Mouse (Mus musculus) stomach, embryonic 15.5 days (tissue): ENCODE results near the gene Camk1d. TPM values are rescaled to one million over a fixed set of nuclear protein-coding genes. Genes with fewer than 3 reads are reported as not detected.

Source experiments
- ATAC-seq: fragments of 200-750 bp; cut with Nextera tagmentation; 2 replicates; pipeline ENCODE4 v1.8.0; 2017; ENCODE audit warnings: low read depth, moderate number of reproducible peaks, moderate TSS enrichment; ENCODE audit not compliant: insufficient read depth, low FRiP score
- H3K27ac ChIP-seq: fragments of 300-500 bp; sonication (generic); 2 replicates; pipeline ENCODE4 v1.5.1; 2015; ENCODE audit warnings: mild to moderate bottlenecking, inconsistent platforms
- H3K27me3 ChIP-seq: fragments of 300-500 bp; sonication (generic); replicated peaks from 2 replicates; pipeline ENCODE4 v1.6.1; 2015; ENCODE audit warnings: inconsistent platforms
- H3K36me3 ChIP-seq: fragments of 300-500 bp; sonication (generic); 2 replicates; pipeline ENCODE4 v1.6.1; 2015; ENCODE audit warnings: inconsistent platforms
- H3K4me1 ChIP-seq: fragments of 300-500 bp; sonication (generic); 2 replicates; pipeline ENCODE4 v1.6.1; 2015; ENCODE audit warnings: inconsistent platforms
- H3K4me2 ChIP-seq: fragments of 300-500 bp; sonication (generic); 2 replicates; pipeline ENCODE4 v1.6.1; 2015; ENCODE audit warnings: mild to moderate bottlenecking, inconsistent platforms
- H3K4me3 ChIP-seq: fragments of 300-500 bp; sonication (generic); replicated peaks from 2 replicates; pipeline ENCODE4 v1.5.1; 2015; ENCODE audit warnings: inconsistent platforms
- H3K9ac ChIP-seq: fragments of 300-500 bp; sonication (generic); 2 replicates; pipeline ENCODE4 v1.6.1; 2015; ENCODE audit warnings: inconsistent platforms
- H3K9me3 ChIP-seq: fragments of 300-500 bp; sonication (generic); 2 replicates; pipeline ENCODE4 v1.6.1; 2016; ENCODE audit warnings: inconsistent platforms
- WGBS: fragments of 180-500 bp; shearing (Covaris S2); methylation state at CpG from one replicate; pipeline ENCODE4 v1.1.7; 2015; 5-methylcytosine and 5-hydroxymethylcytosine counted together
- polyA plus RNA-seq: library from polyadenylated mRNA; unstranded; fragments of >200 nt; fragmentation: Nextera tagmentation; extraction: Ambion mirVana; gene quantifications from 2 replicates; pipeline ENCODE4 v1.2.1, GENCODE M21; 2015

Gene Camk1d
- polyA plus RNA-seq, 1 experiment from 2014 or later = 18.4 TPM

DNA sequence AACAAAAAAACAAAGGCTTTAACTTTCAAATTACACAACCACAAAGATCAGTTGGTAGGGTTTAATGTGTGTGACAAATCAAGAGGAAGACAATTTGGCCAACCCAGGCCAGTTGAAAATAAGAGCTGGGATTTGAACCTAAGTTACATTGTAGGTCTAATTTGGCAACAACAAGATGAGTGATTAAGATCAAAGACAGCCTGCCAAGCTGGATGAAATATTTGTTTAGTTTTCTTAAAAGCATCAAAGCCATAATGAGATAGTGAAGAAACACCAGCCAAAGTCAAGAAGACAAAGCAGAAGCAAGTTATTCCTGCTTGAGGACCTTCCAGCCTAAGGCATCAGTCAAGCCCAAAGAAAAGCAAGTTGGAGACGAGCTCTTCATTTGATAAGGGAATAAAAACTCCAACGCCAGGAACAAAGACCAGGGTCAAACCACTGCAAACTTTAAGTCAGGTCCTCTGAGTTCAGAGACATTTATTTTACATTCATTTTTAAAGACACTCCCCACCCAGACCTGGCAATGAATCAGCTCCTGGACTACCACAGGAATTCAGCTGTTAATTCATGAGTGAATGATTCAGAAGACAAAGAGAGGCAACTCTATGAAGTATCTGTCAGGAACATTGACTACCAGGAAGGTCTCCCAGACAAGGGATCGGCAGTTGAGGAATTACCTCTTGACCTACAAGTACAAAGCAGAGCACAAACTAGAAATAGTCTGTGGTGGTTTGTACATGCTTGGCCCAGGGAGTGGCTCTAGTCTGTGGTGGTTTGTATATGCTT lies 19.2 kb upstream of the Camk1d start:
- Histone ChIP-seq H3K9ac (no peak overlapping the region), H3K27ac (no peak overlapping the region), H3K4me2 (no peak overlapping the region), H3K36me3 (no peaks in the 10 kb centered on the region), H3K27me3 (no peaks in the 10 kb centered on the region), H3K4me3 (no peak overlapping the region), H3K4me1 (peaks cover 9% of the 10 kb centered on the region; the same call in 1 of the 2 replicates), H3K9me3 (no peaks in the 10 kb centered on the region)
- no peak for ATAC-seq
- WGBS = 61% methylated on average over 3 of the region's 3 CpGs

DNA sequence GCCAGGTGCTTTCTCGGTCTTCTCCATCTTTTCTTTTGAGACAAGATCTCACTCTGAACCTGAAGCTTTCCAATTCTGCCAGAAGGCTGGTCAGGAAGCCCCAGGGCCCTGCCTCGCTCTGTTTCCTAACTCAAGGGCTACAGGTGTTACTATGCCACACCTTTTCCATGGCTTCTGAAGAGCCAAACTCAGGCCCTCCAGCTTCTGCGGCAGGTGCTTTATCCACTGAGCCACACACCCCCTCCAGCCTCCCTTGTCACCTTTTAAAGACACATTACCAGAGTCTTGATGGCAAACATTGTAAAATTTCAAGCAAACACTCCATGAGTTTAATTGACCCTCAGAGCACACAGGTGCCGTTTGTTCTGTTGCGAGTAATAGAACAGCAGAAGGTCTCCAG lies 17.7 kb upstream of the Camk1d start:
- Histone ChIP-seq H3K4me1 (peaks cover 9% of the 10 kb centered on the region; the same call in 1 of the 2 replicates), H3K36me3 (no peaks in the 10 kb centered on the region), H3K27me3 (no peaks in the 10 kb centered on the region), H3K4me2 (no peak overlapping the region), H3K4me3 (no peak overlapping the region), H3K27ac (no peak overlapping the region), H3K9me3 (no peaks in the 10 kb centered on the region), H3K9ac (no peak overlapping the region)
- 76% methylated on average over 5 of the region's 5 CpGs for WGBS
- no peak for ATAC-seq

- Histone ChIP-seq H3K4me1 (peaks cover 9% of the 10 kb centered on the region; the same call in 1 of the 2 replicates), H3K36me3 (no peaks in the 10 kb centered on the region), H3K27me3 (no peaks in the 10 kb centered on the region), H3K4me3 (no peak overlapping the region), H3K4me2 (0 out of 2 replicates have a peak overlapping the region, but pooled peaks have one; percentile 25), H3K9me3 (no peaks in the 10 kb centered on the region), H3K27ac (0 out of 2 replicates have a peak overlapping the region, but pooled peaks have one; percentile 44), H3K9ac (no peak overlapping the region)
- no peak for ATAC-seq
- WGBS = 46% methylated on average over 15 of the region's 15 CpGs
Measured at GRCm38 (mm10) chr2:5730364-5730792, 16.1 kb upstream of the Camk1d start.

DNA sequence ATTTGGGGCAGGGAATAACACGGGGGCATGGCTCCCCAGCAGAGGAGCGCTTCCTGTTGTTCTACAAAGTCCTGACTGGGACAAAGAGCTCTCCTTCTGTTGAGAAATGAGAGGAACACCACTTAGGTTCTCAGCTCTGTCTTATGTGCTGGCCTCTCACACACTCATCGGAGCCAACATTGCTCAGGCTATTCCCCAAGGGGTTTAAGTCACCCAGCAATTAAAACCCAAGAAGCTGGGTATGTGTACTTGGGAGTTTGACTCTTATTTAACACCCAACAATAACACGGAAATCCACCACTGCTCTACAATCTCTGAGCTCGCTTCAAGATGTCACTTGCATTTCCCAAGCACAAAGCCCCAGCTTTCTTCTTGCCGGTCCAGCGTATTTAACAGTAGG lies 15.6 kb upstream of the Camk1d start:
- Histone ChIP-seq H3K9ac (no peak overlapping the region), H3K27ac (0 out of 2 replicates have a peak overlapping the region, but pooled peaks have one; percentile 44), H3K27me3 (no peaks in the 10 kb centered on the region), H3K4me1 (peaks cover 9% of the 10 kb centered on the region; the same call in 1 of the 2 replicates), H3K36me3 (no peaks in the 10 kb centered on the region), H3K4me3 (no peak overlapping the region), H3K9me3 (no peaks in the 10 kb centered on the region), H3K4me2 (0 out of 2 replicates have a peak overlapping the region, but pooled peaks have one; percentile 25)
- WGBS = 60% methylated on average over 7 of the region's 7 CpGs
- ATAC-seq = no peak

DNA sequence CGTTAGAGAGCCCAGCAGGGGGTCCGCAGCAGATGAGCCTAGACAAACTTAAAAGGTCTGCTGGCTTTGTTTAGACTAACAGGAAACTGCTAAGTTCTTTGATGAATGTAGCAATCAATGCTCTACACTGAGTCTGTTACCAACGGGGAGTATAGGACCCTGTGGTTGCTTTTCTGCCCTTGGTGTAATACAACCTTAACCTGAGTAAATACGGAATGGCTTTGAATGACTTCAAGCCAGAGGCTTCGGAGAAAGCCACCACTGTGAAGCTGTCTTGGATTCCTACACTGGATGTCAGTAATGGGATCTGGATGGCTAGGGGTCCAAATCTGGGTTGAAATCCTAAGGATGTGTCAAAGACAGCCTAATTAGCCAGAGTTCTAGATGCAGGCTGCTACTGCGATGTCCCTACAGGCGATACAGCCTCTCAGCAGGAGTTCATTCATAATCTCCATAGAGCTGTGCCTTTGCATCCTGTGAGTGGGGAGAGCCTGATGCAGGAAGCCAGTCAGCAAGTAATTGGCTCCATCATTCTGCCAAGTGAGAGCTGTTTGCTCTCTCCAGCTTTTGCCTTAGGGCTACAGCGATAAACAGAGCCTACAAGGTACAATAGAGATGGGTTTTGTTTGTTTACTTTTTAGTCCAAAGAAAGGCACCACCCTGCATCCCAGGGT lies 10.8 kb upstream of the Camk1d start:
- no peak overlapping the region for H3K4me3 ChIP-seq
- WGBS = 30% methylated on average over 8 of the region's 8 CpGs
- H3K27me3 ChIP-seq = no peaks in the 10 kb centered on the region
- H3K9me3 ChIP-seq = no peaks in the 10 kb centered on the region
- no peak overlapping the region for H3K9ac ChIP-seq
- ATAC-seq = no peak
- H3K27ac ChIP-seq = no peak overlapping the region
- no peaks in the 10 kb centered on the region for H3K36me3 ChIP-seq
- H3K4me2 ChIP-seq = no peak overlapping the region
- H3K4me1 ChIP-seq = peaks cover 4% of the 10 kb centered on the region; the same call in 1 of the 2 replicates

DNA sequence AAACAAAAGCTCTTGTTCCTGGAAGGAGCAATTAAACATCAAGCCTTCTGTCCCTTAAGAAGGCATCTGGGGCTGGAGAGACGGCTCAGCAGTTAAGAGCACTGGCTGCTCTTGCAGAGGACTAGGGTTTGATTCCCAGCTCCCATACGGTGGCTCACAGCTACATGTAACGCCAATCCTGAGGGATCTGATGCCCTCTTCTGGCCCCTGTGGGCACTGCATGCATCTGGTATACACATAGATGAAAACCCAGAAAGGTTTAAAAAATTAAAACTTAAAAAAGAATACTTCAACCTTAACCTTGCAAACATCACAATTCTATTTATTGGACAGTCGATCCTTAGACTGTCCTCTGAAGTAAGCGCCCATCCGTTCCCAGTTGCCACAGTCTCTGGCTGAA lies 3.4 kb upstream of the Camk1d start:
- Histone ChIP-seq H3K4me1 (peaks cover 10% of the 10 kb centered on the region; the same call in 1 of the 2 replicates), H3K9ac (no peak overlapping the region), H3K4me3 (no peak overlapping the region), H3K27ac (no peak overlapping the region), H3K36me3 (no peaks in the 10 kb centered on the region), H3K9me3 (no peaks in the 10 kb centered on the region), H3K27me3 (no peaks in the 10 kb centered on the region), H3K4me2 (no peak overlapping the region)
- WGBS = 92% methylated on average over 6 of the region's 6 CpGs
- no peak for ATAC-seq

- H3K4me1 ChIP-seq = peaks cover 10% of the 10 kb centered on the region; the same call in 1 of the 2 replicates
- no peak overlapping the region; the same call in 1 of the 2 replicates for H3K4me3 ChIP-seq
- no peaks in the 10 kb centered on the region for H3K9me3 ChIP-seq
- WGBS = 23% methylated on average over 2 of the region's 2 CpGs
- H3K4me2 ChIP-seq = peak overlapping the region; percentile 96
- no peak overlapping the region for H3K9ac ChIP-seq
- no peak for ATAC-seq
- no peaks in the 10 kb centered on the region for H3K27me3 ChIP-seq
- peak overlapping the region; percentile 85 for H3K27ac ChIP-seq
- no peaks in the 10 kb centered on the region for H3K36me3 ChIP-seq
Measured at GRCm38 (mm10) chr2:5715544-5715943, 1.2 kb upstream of the Camk1d start.

DNA sequence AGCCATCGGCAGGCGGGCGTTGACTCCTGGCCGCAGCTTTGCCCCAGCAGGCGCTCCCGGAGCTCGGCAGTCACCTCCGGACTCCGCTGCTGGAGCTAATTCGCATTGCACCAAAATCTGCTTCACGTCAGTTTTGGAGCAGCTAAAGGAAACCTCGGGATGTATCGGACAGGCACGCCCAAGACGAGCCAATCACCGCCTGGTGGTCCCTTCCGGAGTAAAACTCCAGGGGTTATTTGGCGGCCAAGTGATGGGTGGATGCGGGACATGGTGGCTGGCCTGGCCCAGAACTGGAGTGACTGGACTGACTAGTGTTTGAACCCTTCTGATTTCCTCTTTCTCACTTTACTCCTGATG lies 717 bp upstream of the Camk1d start:
- no peak overlapping the region; the same call in 1 of the 2 replicates for H3K9ac ChIP-seq
- peak overlapping the region; percentile 85 for H3K27ac ChIP-seq
- H3K9me3 ChIP-seq = no peaks in the 10 kb centered on the region
- 0 out of 2 replicates have a peak, but pooled peaks have one; percentile 0 for ATAC-seq
- H3K36me3 ChIP-seq = no peaks in the 10 kb centered on the region
- H3K4me3 ChIP-seq = peak overlapping the region; percentile 73
- peaks cover 10% of the 10 kb centered on the region; the same call in 1 of the 2 replicates for H3K4me1 ChIP-seq
- H3K27me3 ChIP-seq = no peaks in the 10 kb centered on the region
- peak overlapping the region; percentile 96 for H3K4me2 ChIP-seq
- WGBS = under 1% methylated on average over 19 of the region's 19 CpGs

DNA sequence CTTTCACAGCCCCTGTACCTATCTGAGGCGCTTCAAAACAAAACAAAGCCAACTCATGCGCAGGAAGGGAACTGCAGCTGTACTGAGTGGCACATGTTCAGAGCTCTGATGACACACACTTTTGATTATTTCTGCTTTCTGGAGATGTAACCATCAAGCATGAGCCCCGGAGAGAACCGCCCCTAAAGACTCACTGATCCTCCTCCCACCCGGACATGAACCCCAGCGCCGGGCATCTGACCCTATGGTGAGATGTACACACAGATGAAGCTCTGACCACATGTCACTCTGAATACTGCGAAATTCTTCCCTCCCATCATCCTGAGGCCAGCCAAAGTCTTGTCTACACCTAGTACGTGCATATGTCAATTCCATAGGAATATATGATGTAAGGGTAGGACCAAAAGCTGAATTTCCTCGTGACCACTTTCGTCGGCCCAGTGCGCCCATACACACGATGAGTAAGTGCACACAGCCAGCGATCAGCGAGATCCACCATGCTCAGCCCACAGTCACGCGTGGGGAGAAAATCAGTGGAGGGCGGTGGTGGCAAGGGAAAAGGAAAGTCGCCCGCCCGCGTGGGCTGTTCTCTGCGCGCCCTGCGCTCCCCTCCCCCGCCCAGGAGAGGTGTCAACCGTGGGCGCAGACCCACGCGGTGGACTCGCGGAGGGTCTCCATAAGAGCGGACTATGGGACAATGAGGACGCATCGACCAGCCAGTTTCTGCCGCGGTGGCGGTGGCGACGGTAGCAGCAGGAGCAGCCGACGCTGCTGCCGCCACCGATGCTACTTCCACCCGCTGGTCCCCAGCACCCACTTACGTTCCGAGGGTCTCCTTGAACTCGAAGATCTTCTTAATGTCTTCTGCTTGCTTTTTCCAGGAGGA lies 747 bp downstream of the Camk1d start:
- H3K9me3 ChIP-seq = no peaks in the 10 kb centered on the region
- no peaks in the 10 kb centered on the region for H3K27me3 ChIP-seq
- no peaks in the 10 kb centered on the region for H3K36me3 ChIP-seq
- H3K4me1 ChIP-seq = peaks cover 14% of the 10 kb centered on the region; the same call in 1 of the 2 replicates
- WGBS = under 1% methylated on average over 49 of the region's 49 CpGs
- H3K27ac ChIP-seq = peak overlapping the region; percentile 85
- H3K9ac ChIP-seq = peak overlapping the region; percentile 46
- ATAC-seq = no peak
- peak overlapping the region; percentile 96 for H3K4me2 ChIP-seq
- H3K4me3 ChIP-seq = peak overlapping the region; percentile 73

- Histone ChIP-seq H3K27me3 (no peaks in the 10 kb centered on the region), H3K4me1 (peaks cover 17% of the 10 kb centered on the region; the same call in 1 of the 2 replicates), H3K9me3 (no peaks in the 10 kb centered on the region), H3K4me3 (peak overlapping the region; percentile 8; the same call in 1 of the 2 replicates), H3K27ac (no peak overlapping the region), H3K36me3 (no peaks in the 10 kb centered on the region), H3K9ac (no peak overlapping the region), H3K4me2 (peak overlapping the region; percentile 96)
- ATAC-seq = no peak
- 66% methylated on average over 7 of the region's 7 CpGs for WGBS
Measured at GRCm38 (mm10) chr2:5712255-5712654, 2.1 kb downstream of the Camk1d start.

GRCm38 (mm10) chr2:5709911-5710310 lies 4.4 kb downstream of the Camk1d start:
- Histone ChIP-seq H3K27ac (no peak overlapping the region), H3K4me3 (no peak overlapping the region), H3K9me3 (no peaks in the 10 kb centered on the region), H3K9ac (no peak overlapping the region), H3K27me3 (no peaks in the 10 kb centered on the region), H3K36me3 (no peaks in the 10 kb centered on the region), H3K4me2 (no peak overlapping the region), H3K4me1 (peaks cover 12% of the 10 kb centered on the region; the same call in 1 of the 2 replicates)
- ATAC-seq = no peak
- 85% methylated on average over 4 of the region's 4 CpGs for WGBS
